Mouse (Mus musculus) left cerebral cortex, postnatal 25 days (tissue): ENCODE data around the gene Pan3. TPM values are rescaled to one million over a fixed set of nuclear protein-coding genes. Genes with fewer than 3 reads are reported as not detected.
"Not testable (repeated sequence)": the region's sequence is repeated elsewhere in the genome, so short reads cannot be mapped to it uniquely, and the experiment has no call there.

Experiments
- DNase-seq, 2 experiments: peaks; one replicate each; pipeline ENCODE4 v3.0.0; 2022; ENCODE audit warnings: low spot score in 2 of 2, mixed read lengths in 1 of 2
- intact Hi-C: fragments of 180-260 bp; cut with DNase I; formaldehyde crosslinking; loops from one replicate; pipeline ENCODE4 v1.15.1; 2025
- total RNA-seq, 2 experiments: library from RNA; stranded (reverse); gene quantifications; 2 replicates each; pipeline ENCODE4 v1.2.3; 2021

Pan3 gene
- total RNA-seq, 2 experiments from 2014 or later, result 78.8 to 84.1 TPM

GRCm38 (mm10) chr5:147532031-147532430, 102.1 kb downstream of the Pan3 start:
- intact Hi-C loops, result loop anchor here (2.0 kb wide), 1 partner anchor 99 kb away; no protein-coding TSS in a partner anchor
- peak in 1 of 2 experiments; percentile 61 for DNase-seq

GRCm38 (mm10) chr5:147539409-147539808, 109.4 kb downstream of the Pan3 start:
- intact Hi-C loops, result loop anchor here (5.0 kb wide), 1 partner anchor 323 kb away; the partner anchor contains the start of gene Pomp
- DNase-seq, result peak; percentile 47 to 86

- intact Hi-C loops, result loop anchor here (5.0 kb wide), 1 partner anchor 322 kb away; the partner anchor contains the start of gene Pomp
- DNase-seq, result no peak
Observed at GRCm38 (mm10) chr5:147539815-147540214, 109.9 kb downstream of the Pan3 start.

- intact Hi-C loops, result no loop called here
- no peak for DNase-seq
Observed at GRCm38 (mm10) chr5:147542291-147542690, 112.3 kb downstream of the Pan3 start.

- DNase-seq, result no peak
- intact Hi-C loops, result no loop called here
Observed at GRCm38 (mm10) chr5:147545731-147546241, 115.8 kb downstream of the Pan3 start.

- DNase-seq, result no peak
- intact Hi-C loops, result no loop called here
Observed at GRCm38 (mm10) chr5:147549016-147549755, 119.2 kb downstream of the Pan3 start.

- intact Hi-C loops, result no loop called here
Observed at GRCm38 (mm10) chr5:147551879-147552627, 122.1 kb downstream of the Pan3 start.

GRCm38 (mm10) chr5:147557641-147558040, 127.7 kb downstream of the Pan3 start:
- intact Hi-C loops, DNase-seq: not testable (repeated sequence)

More at GRCm38 (mm10) chr5:147551879-147552627, 122.1 kb downstream of the Pan3 start:
- no peak for DNase-seq

- DNase-seq, result no peak
- intact Hi-C loops, result no loop called here
Observed at GRCm38 (mm10) chr5:147563511-147564139, 133.7 kb downstream of the Pan3 start.

- DNase-seq, result no peak
- intact Hi-C loops, result no loop called here
Observed at GRCm38 (mm10) chr5:147564140-147564590, 134.2 kb downstream of the Pan3 start.

- peak; percentile 52 to 80 for DNase-seq
- intact Hi-C loops, result no loop called here
Observed at GRCm38 (mm10) chr5:147565444-147565843, 135.5 kb downstream of the Pan3 start.

- intact Hi-C loops, result no loop called here
- DNase-seq, result no peak
Observed at GRCm38 (mm10) chr5:147566335-147566734, 136.4 kb downstream of the Pan3 start.

- no peak for DNase-seq
Observed at GRCm38 (mm10) chr5:147572695-147573094, 142.7 kb downstream of the Pan3 start.

GRCm38 (mm10) chr5:147573555-147573954, 143.6 kb downstream of the Pan3 start:
- no peak for DNase-seq
- intact Hi-C loops, result no loop called here

More at GRCm38 (mm10) chr5:147572695-147573094, 142.7 kb downstream of the Pan3 start:
- intact Hi-C loops, result no loop called here

GRCm38 (mm10) chr5:147574517-147574916, 144.6 kb downstream of the Pan3 start:
- no peak for DNase-seq
- intact Hi-C loops, result no loop called here

- no peak for DNase-seq
- intact Hi-C loops, result no loop called here
Observed at GRCm38 (mm10) chr5:147577003-147577402, 147.0 kb downstream of the Pan3 start.

- intact Hi-C loops, result no loop called here
- DNase-seq, result no peak
Observed at GRCm38 (mm10) chr5:147579148-147579547, 149.2 kb downstream of the Pan3 start.

GRCm38 (mm10) chr5:147579691-147580090, 149.7 kb downstream of the Pan3 start:
- intact Hi-C loops, result loop anchor here (5.0 to 10.0 kb wide), 2 partner anchors 138 to 365 kb away; no protein-coding TSS in a partner anchor
- DNase-seq, result no peak

- intact Hi-C loops, result loop anchor here (5.0 to 10.0 kb wide), 2 partner anchors 137 to 365 kb away; no protein-coding TSS in a partner anchor
- DNase-seq, result no peak
Observed at GRCm38 (mm10) chr5:147580181-147580580, 150.2 kb downstream of the Pan3 start.
